Mouse (Mus musculus) adrenal gland, adult 8-10 months (tissue): ENCODE results near the gene Spert. TPM values are rescaled to one million over a fixed set of nuclear protein-coding genes. Genes with fewer than 3 reads are reported as not detected.
A peak's percentile ranks its signal among the peaks of the same experiment; 100 is the strongest.

Source experiments
- DNase-seq: peaks from one replicate; pipeline ENCODE4 v3.0.0; 2022
- total RNA-seq, 4 experiments: library from RNA; stranded (reverse); gene quantifications; 2 replicates each; pipeline ENCODE4 v1.2.4; 2022

Gene Spert
- total RNA-seq = not detected

DNA sequence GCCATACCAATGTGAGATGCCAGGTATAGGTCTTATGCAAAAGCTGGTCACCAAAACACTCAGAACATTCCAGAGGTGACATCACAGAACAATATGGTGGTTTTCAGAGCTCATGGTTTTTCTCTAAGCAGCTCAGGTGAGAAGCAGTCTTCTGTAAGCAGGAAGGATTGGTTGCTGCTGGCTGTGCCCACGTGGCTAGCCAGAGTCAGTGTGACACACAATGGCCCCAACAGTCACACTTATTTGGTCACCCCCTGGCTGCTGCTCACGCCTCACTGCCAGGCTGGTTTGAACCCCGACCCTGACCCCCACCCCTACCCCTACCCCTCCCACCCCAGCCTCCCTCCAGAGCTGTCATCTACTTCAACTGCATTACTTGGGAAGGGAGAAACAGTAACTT lies at the start of gene Spert:
Gene Spert, minus strand, starts transcription at position 139 of the 400 bp plus-strand sequence.
- no peak for DNase-seq

- DNase-seq = peak; percentile 39
Observed at GRCm38 (mm10) chr14:75642080-75642479, 49.2 kb upstream of the Spert start, which contains the start of gene Erich6b. Erich6b (plus strand) TSS chr14:75642259.

- no peak for DNase-seq
Observed at GRCm38 (mm10) chr14:75641369-75641768, 48.5 kb upstream of the Spert start.

DNA sequence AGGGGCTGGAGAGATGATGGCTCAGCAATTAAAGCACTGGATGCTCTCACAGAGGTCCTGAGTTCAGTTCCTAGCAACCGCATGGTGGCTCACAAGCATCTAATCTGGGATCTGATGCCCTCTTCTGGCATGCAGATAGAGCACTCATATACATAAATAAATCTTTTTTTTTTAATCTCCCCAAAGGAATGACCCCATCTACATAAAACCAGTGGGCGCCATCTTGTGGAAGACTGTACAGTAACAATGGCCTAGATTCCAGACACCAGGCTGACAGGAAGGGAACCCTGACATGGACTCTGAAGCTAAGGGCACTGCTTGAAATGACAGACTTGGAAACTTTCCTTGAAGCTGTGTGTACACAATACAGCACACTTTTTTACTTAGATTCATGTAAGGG lies 47.9 kb upstream of the Spert start:
- DNase-seq = no peak

DNA sequence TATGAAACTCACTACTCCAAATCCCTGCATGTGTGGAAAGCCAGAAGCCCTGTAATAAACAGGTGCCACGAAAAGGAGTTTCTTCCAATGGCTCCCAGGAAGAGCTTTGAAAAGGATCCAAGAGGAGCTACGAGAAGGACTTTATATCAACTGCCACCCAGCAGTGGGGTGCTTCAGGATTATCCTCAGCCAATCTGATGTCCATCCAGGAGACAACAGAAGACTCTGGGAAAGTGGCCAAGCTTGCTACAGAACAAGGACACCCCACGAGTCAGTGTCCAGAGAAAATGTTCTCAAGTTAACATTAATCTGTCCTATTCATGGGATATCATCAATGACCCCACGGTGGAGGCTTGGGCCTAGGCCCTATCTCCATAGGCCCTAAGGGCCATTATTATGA lies 44.7 kb upstream of the Spert start:
- no peak for DNase-seq

DNA sequence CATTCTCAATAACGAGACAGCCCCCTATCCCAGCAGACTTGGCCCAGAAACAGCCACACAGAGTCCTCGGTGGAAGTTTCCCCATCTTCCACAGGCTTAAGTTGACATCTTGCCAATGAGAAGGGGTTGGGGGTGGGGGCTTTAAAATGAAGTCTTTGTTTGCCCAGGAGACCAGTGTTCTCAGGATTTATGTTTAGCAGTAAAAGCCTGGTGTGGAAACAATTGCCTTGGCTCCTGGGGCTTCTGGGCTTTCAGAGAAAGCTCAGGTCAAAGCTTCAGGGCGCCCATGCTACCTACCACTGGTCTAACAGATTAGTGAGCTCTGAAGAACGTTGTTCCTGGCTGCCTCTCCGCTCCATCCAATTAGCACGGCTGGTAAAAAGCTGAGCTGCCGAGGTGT lies 43.2 kb upstream of the Spert start:
- DNase-seq = no peak

DNA sequence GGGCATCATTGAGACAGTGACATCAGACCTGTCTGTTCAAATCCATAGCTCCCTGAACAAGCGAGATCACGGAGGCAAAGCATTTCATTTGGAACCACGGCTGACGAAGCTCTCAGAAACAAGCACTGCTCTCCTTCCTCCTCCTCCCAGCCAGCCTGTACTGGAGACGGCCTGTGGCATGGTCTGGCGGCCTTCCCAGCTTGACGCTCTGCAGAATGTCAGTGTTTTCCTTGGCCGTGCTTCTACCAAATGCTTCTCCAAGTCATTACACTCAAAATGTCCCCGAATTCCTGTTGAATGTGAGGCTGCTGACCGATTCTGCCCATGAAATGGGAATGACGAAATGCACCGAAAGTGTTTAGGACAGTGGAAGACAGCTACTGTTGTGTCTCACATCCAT lies 42.4 kb upstream of the Spert start:
- peak; percentile 38 for DNase-seq

DNA sequence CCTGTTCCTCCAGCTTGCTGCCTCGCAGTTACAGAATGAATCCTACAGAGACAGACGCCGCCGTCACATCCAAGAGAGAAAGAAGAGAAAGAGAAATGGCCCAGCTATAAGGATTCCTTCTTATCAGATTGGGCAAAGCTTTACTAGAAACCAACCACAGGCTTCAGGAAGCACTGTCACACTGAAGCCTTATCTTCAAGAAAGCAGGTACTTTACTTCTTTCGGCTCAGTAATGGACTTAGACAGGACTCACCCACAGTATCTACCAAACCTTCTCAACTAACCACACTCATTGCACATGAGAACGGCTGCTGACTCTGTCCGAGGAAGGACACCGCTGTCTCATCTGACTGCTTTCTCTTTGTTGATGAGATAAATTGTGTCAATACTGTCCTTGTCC lies 36.0 kb upstream of the Spert start:
- no peak for DNase-seq

DNA sequence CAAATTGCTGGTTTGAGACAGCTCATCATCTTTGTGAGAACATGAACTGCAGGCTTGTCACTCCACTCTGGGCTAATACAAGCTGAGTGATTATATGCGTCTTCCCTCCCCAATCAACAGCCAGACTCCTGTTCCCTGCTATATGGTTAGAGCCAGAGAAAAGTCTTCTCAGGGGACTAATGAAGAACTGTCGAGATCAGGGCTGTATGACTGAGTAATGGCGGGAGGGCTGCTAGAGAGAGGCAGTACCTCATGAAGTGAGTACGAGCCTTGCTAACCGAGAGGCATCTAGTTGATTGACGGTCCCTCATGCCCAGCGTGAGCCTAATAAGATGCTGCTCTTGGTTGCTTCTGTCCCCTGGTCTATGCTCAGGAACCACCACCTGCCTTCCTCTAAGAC lies 30.1 kb upstream of the Spert start:
- DNase-seq = no peak

DNA sequence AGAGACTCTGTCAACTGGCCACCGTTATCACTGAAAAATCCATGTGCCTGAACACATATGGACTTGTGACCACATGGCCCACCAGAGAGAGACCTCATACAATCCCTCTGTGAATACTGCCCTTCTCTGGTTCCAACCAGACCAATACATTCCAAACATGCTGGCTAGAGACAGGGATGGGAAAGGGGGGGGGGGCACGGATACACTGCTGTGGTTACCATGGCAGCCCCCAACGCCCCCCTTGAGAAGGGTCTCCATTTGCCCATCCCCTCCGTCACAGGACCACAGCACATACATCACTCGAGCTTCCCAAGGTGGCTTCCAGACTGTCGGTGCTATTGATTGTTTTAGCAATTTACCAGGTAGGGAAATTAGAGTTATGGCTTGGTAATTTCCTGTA lies 23.5 kb upstream of the Spert start:
- DNase-seq = no peak

DNA sequence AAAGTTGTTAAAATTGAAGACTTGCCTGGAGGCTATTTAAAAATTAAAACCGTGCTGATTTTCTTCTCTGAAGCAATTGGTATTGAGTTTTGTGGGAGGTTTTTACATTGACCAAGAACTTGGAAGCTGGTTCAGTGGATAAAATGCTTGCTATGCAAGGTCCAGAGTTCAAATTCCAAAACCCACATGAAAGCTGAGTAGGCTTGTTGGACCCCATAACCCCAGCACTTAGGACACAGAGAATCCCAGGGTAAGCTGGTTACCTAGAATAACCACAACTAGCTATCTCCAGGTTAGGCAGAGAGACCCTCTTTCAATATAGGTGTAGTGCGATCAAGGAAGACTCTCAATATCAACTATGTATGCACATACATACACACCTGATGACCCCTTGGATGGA lies 16.3 kb upstream of the Spert start:
- no peak for DNase-seq

- no peak for DNase-seq
Observed at GRCm38 (mm10) chr14:75583870-75584269, 9.0 kb downstream of the Spert start.

DNA sequence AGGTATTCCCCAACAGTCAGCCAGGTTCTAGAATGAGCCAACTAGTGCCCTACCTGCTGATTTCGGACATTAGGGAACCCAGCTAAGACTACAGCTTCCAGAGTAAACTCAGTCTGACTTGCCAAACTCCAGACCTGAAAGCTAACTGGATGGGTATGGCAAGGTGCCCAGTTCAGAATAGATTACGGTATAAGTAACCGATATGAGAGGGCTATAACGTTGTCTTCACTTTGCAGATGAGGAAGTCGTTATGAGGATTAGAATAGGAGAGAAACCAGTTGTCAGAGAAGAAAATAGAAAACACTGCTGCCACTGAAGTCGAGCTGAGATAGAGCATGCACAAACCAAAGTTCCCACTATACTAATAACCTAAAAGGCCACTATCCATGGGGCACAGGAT lies 13.9 kb downstream of the Spert start:
- DNase-seq = no peak

GRCm38 (mm10) chr14:75566303-75566702 lies 26.6 kb downstream of the Spert start:
- no peak for DNase-seq

DNA sequence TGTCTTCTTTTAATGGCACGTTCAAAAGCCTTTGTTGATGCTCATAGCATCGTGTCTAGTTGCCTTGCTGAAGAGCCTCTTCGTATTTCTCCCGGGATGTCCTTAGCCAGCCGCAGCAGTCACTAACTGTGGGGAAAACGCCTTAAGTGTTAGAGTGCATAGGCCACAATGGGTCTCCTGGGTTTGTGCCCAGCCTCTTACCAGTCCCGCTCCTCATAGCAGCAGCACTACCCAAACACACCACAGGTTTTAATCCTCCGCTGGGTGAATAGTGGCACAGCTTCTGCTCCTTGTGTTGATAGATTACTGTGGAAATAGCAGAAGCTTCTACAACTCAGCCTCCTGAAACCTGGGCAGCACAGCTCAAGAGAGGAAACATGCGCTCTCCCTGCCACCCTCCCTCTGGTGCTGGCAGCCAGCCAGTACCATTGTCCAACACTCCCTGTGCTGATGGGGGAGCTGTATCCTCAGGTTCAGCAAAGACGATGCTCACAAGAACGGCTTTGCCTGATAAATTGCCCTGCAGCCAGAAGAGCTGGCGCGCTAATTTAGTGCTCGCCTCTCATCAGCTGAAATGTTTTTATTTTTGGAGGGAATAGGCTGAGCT lies 27.3 kb downstream of the Spert start:
- peak; percentile 30 for DNase-seq

- DNase-seq = no peak
Observed at GRCm38 (mm10) chr14:75561577-75562331, 31.2 kb downstream of the Spert start.

DNA sequence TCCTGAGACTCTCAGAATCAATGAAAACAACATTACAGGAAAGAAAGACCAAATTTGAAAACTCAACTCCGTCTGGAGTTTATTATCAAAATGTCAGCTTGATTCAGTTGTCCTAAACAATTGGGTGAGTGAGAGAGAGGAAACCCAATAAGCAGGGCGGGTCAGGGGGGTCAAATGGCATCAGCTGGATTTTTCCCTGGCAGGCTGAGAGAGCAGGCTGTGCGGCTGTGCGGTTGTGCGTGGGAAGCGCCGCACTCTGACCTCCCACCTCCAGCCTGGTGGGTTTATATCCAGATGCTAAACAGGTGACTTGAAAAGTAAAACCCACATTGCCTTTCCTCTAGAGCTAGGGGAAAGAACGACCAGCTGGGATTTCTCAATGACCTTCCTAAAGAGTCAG lies 51.2 kb downstream of the Spert start:
- DNase-seq = no peak

DNA sequence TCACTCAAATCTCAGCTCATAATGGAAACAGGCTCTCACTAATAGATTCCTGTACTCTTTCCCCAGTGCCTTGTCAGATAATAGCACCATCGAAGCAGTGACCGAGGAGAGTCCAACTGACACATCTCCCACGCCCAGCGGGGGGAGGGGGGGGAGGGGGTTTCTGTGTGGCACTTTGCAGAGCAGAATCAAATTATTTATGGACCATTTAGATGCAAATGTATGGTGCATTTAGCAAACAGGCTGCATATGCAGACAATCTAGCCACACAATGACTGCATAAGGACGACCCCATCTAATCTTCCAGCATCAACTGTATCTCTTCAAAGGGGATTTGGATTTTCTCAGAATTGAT lies 51.9 kb downstream of the Spert start:
- DNase-seq = no peak

DNA sequence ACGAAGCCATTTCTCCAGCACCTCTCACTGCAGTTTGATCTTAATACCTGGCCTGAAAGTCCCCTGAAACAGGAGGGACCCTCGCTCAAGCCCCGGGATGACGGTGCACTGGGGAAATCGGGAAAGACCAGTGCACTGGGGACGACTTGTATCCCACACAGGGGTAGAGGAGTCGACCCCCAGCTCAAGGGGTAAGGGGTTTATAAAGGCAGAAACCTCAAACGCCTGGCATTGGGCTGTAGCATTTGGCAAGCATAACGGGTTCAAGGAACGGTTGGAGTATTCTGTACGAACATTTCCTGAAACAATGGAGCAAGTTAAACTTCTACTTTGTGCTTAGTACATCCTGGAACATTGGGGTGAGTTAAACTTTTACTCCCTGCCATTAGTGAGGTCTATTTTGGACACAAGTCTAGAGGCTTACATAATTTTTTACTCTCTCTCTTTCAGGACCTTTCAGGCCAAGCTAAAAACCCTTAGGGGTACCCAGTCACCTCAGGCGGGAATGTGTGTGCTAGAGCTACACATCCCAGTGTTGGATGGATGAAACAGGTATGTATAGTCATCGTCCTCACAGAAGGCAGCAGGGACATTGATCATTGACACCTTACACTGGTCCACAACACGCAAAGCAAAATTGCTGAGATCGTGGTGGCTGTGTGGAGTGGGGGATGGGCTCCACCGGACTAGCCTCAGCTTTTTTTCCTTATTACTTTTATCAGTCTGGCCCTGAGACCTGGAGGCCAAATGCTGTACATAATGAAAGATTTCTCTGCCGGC lies 52.5 kb downstream of the Spert start:
- no peak for DNase-seq

GRCm38 (mm10) chr14:75539205-75539604 lies 53.7 kb downstream of the Spert start:
- DNase-seq = no peak
